Mouse (Mus musculus): ENCODE data around the gene Bahcc1. TPM values are rescaled to one million over a fixed set of nuclear protein-coding genes. Genes with fewer than 3 reads are reported as not detected.
A peak's percentile ranks its signal among the peaks of the same experiment; 100 is the strongest.

Bahcc1 gene
- total RNA-seq, 2 experiments from 2014 or later, result 20.6 to 21.3 TPM

- H3K4me3 ChIP-seq, result no peak overlapping the region
- H3K27ac ChIP-seq, result no peak overlapping the region
- intact Hi-C loops (cut with DNase I), result no loop called here
- no peak for TF ChIP-seq CTCF (IDR thresholded peaks at IDR 0.05)
- no peak for DNase-seq (ENCODE audit: extremely low spot score in 1 of 2, low spot score in 2 of 2)
Measured at GRCm38 (mm10) chr11:120296305-120297144, 63.8 kb downstream of the Bahcc1 start.

DNA sequence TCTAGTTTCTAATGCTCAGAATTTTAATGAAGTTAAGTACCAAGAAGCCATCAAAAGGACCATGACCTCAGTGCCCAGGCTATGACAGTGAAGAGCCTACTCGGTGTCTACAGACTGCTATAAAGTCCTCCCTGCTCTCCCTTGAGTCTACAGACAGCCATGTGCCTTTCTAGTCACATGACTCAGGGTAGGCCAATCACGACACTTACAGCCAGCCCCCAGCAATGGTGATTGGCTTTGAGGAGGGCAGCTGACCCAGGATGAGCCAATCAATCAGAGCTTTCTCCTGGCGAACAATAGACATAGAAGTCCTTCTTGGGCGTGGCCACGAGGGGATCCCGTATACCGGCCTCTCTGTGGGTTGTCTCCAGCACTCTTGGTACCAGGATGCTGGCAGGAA lies 65.0 kb downstream of the Bahcc1 start:
- intact Hi-C loops (cut with DNase I), result no loop called here
- Histone ChIP-seq H3K4me3 (no peak overlapping the region), H3K27ac (no peak overlapping the region)
- no peak for DNase-seq (ENCODE audit: extremely low spot score in 1 of 2, low spot score in 2 of 2)
- no peak for TF ChIP-seq CTCF (IDR thresholded peaks at IDR 0.05)

DNA sequence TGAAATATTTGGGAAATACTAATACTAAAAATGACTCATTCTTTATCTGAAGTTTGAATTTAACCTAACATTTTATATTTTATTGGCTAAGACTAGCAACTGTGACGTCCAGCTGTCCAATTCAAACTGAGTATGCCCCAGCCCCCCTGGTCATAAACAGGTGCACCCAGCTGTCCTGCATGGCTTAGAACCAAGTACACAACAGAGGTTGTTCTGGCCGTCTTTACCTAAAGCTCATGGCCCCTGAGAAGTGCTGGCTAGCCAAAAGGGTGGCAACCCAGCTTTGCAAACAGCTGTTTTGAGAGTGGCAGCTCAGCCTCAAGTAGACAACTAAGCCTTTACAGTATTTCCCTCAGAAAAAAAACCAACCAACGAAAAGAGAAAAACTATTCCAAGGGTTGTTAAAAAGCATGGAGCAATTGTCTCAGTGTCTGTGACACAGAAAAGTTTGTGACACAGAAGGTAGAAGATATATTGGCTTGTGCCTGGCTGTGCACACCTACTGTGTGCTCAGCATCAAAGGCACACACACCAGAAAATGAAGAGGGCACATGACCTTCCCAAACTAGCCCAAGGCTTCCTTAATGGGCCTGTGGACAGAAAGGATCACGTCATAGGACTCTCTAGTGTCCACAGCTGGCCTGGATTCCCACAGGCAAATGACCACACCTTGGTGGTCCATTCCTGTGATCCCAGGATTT lies 65.8 kb downstream of the Bahcc1 start:
- intact Hi-C loops (cut with DNase I), result no loop called here
- TF ChIP-seq CTCF (IDR thresholded peaks at IDR 0.05), result no peak
- H3K27ac ChIP-seq, result no peak overlapping the region
- no peak overlapping the region for H3K4me3 ChIP-seq
- DNase-seq (ENCODE audit: extremely low spot score in 1 of 2, low spot score in 2 of 2), result no peak

- no peak for TF ChIP-seq CTCF (IDR thresholded peaks at IDR 0.05)
- Histone ChIP-seq H3K4me3 (no peak overlapping the region), H3K27ac (no peak overlapping the region)
- intact Hi-C loops (cut with DNase I), result no loop called here
- DNase-seq (ENCODE audit: extremely low spot score in 1 of 2, low spot score in 2 of 2), result no peak
Measured at GRCm38 (mm10) chr11:120299484-120299883, 66.7 kb downstream of the Bahcc1 start.

GRCm38 (mm10) chr11:120303119-120303518 lies 70.4 kb downstream of the Bahcc1 start:
- Histone ChIP-seq H3K27ac (no peak overlapping the region), H3K4me3 (no peak overlapping the region)
- intact Hi-C loops (cut with DNase I), result loop anchor here (10.0 kb wide), 1 partner anchor 288 kb away; no protein-coding TSS in a partner anchor
- DNase-seq (ENCODE audit: extremely low spot score in 1 of 2, low spot score in 2 of 2), result no peak
- no peak for TF ChIP-seq CTCF (IDR thresholded peaks at IDR 0.05)

- intact Hi-C loops (cut with DNase I), result loop anchor here (2.0 to 10.0 kb wide), 2 partner anchors 41 to 289 kb away; no protein-coding TSS in a partner anchor
- H3K4me3 ChIP-seq, result no peak overlapping the region
- DNase-seq (ENCODE audit: extremely low spot score in 1 of 2, low spot score in 2 of 2), result no peak
- H3K27ac ChIP-seq, result no peak overlapping the region
- TF ChIP-seq CTCF (IDR thresholded peaks at IDR 0.05), result no peak
Measured at GRCm38 (mm10) chr11:120303559-120304349, 71.0 kb downstream of the Bahcc1 start.

- intact Hi-C loops (cut with DNase I), result loop anchor here (2.0 to 10.0 kb wide), 2 partner anchors 42 to 290 kb away; no protein-coding TSS in a partner anchor
- DNase-seq (ENCODE audit: extremely low spot score in 1 of 2, low spot score in 2 of 2), result no peak
- Histone ChIP-seq H3K4me3 (no peak overlapping the region), H3K27ac (no peak overlapping the region)
- TF ChIP-seq CTCF (IDR thresholded peaks at IDR 0.05), result no peak
Measured at GRCm38 (mm10) chr11:120304350-120304694, 71.6 kb downstream of the Bahcc1 start.

DNA sequence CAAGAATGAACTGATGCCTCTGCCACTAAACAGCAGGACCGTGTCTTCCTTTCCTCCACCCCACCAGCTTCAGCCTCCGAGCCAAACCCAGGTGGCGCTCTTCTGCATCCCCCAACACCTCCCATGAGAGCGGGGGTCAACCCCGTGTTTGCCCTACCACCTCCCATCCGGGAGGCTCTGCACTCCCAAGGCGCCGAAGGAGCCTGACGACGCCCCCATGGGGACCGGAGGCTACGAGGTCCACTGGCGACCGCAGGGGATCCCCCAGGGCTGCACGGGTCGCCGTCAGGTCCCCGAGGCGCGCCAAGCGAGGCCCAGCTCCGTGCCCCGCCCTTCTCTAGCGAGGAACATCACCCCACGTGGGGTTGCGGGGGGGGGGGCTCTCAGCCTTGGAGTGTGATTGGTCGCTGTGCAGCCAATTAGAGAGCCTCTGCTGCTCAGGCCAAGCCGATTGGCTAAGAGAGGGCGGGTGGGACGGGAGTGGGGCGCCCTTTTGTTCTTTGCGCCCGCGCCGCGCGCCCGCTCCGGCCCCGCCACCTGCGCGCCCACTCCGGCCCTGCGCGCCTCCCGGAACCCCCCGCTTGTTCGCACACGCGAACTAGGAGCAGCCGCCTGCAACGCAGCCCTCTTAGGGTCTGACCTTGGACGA lies 72.3 kb downstream of the Bahcc1 start:
- peak overlapping the region; percentile 78 for H3K4me3 ChIP-seq

GRCm38 (mm10) chr11:120305535-120306365 lies 73.0 kb downstream of the Bahcc1 start:
- H3K27ac ChIP-seq, result peak overlapping the region; percentile 41
- intact Hi-C loops (cut with DNase I), result loop anchor here (2.0 to 10.0 kb wide), 5 partner anchors 43 to 291 kb away; no protein-coding TSS in a partner anchor
- H3K4me3 ChIP-seq, result peak overlapping the region; percentile 78
- DNase-seq (ENCODE audit: extremely low spot score in 1 of 2, low spot score in 2 of 2), result no peak
- no peak for TF ChIP-seq CTCF (IDR thresholded peaks at IDR 0.05)

More for the DNA sequence above, 72.3 kb downstream of the Bahcc1 start:
- peak; percentile 18 for TF ChIP-seq CTCF (IDR thresholded peaks at IDR 0.05)
- peak overlapping the region; percentile 87 for H3K27ac ChIP-seq
- intact Hi-C loops (cut with DNase I), result loop anchor here (2.0 to 10.0 kb wide), 3 partner anchors 42 to 290 kb away; no protein-coding TSS in a partner anchor
- peak; percentile 74 to 81 for DNase-seq (ENCODE audit: extremely low spot score in 1 of 2, low spot score in 2 of 2)

DNA sequence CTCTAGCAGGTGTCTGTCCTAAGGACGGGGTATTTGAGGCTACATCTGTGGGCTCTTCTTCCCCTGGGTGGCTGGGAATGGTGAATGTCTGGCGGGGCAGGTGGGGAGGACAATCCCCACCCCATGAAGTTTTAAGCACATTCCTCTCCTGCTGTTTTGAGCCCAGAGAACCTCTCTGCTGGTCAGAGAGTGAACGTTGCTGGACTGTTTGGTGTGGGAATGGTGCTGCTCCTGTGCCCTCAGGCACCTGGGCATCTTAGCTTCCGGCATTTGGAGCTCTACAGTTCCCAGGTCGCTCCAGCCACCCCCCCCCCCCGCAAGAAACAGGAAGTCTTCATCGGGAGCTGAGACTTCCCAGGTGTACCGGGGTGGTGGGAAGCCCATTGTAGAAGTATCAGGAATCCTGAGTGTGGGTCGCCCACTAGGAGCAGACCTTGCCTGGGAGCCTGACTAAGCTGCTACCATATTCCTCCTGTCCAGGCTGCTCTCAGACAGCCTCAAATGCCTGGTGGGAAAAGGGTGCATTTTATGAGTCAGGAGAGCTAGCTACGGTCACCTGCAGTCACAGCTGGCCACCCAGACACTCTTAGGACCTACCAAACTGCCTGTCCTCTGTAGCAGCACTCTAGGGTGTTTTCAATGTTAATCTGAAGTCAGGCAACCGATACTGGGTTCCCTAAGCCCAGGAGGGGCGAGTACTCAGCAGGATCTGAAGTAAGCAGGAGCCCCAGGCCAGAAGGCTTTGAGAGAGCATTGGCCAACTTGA lies 73.8 kb downstream of the Bahcc1 start:
- no peak for DNase-seq (ENCODE audit: extremely low spot score in 1 of 2, low spot score in 2 of 2)
- TF ChIP-seq CTCF (IDR thresholded peaks at IDR 0.05), result no peak
- Histone ChIP-seq H3K4me3 (no peak overlapping the region), H3K27ac (no peak overlapping the region)
- intact Hi-C loops (cut with DNase I), result loop anchor here (1.0 to 10.0 kb wide), 5 partner anchors 66 to 292 kb away; no protein-coding TSS in a partner anchor

Data from left cerebral cortex, adult 2 months (tissue).